Mouse (Mus musculus): ENCODE data around the gene Gja8. TPM values are rescaled to one million over a fixed set of nuclear protein-coding genes. Genes with fewer than 3 reads are reported as not detected.

The Gja8 gene
- not detected for polyA plus RNA-seq (2017; shearing (Covaris generic))

DNA sequence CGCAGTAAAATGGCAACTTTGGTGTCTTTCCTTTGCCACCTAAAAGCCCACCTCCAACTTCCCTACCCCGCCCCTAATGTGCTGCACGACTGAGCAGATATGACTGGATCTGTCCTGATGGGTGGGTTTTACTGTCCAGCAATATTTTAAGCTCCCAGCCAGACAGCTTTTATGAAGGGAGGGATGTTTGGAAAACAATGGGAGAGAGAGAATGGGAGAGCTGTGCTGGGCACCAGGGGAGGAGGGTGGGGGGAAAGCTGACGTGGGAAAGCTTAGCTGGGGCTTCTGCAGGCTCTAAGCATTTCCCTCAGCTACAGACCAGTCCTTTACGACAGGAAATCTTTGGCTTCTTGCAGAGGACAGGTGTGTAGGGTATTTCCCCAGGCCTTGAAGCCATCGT is at the start of gene Gja8:
Gja8 (minus strand) TSS at position 101 of the 400 bp plus-strand sequence.
- no peak for ATAC-seq

DNA sequence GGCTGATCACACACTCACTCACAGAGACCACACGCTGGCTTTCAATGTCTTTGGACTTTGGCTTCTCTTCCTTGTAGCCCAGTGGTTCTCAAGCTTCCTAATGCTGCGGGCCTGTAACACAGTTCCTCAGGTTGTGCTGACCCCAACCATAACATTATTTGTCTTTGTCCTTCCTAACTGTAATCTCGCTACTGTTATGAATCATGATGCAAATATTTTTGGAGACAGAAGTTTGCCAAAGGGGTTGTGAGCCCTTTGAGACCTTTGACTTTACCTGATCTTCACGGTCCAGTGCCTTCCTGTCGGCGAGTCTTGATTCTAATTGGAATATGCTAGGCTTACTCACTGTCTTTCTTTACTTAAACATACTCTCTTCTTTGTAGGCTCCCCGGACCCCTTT is 48.6 kb upstream of the Gja8 start:
- ATAC-seq, result no peak

DNA sequence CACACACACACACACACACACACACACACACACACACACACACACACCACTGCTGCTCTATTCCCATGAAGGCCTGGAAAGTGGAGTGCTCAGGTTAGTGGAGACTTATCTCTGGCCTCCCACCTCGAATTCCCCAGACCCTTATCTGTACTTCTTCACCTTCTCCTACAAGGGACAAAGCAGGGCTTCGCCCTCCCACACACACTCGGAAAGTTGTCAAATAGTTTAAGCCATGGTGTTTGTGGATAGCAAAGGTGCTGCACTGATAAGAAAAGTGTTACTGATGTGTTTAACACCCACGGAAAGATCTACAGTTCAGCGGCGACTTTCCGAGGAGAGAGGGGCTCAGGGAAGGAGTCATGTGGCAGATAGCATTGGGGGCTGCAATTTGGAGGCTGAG is 45.2 kb upstream of the Gja8 start:
- no peak for ATAC-seq

DNA sequence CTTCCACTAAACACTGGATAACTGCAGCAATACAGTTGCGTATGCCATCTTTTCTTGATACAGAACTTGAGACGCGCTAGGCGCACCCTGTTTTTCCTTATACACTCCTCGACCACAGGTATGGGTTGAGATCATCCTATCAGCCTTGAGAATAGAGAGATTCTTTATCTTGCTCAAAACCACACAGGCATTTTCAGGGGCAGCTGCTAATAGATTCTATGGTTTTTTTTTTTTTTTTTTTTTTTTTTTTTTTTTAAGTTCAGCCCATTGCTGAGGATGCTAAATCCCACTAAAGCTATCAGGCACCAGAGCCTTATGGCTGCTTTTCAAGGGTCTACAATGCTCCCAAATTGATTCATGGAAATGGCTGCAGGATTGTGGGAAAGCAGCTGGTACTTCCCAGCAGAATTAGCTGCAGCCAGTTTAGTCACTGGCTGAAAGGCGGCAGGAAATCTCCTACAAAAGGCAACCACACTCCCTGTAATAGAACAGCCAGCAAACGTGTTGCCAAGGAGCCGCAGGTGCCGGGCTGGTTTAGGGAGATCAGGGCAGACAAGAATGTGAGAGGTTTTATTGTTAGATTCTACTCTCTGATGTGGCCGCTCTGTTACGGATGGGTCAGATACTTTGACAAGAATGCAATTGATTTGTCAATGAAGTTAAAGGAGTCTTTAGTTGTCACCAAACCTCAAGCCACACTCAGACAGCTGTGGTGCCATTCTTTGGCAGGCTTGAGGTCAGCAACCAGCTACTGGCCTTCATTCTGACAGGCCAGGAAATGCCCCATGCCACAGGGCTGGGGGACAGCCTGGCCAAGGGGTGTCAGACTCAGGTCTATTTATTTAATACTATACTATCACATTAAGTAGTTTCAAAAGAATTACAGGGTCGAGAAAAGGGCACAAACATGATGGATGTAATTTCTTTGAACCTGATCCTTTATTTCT is 37.5 kb upstream of the Gja8 start:
- no peak for ATAC-seq

DNA sequence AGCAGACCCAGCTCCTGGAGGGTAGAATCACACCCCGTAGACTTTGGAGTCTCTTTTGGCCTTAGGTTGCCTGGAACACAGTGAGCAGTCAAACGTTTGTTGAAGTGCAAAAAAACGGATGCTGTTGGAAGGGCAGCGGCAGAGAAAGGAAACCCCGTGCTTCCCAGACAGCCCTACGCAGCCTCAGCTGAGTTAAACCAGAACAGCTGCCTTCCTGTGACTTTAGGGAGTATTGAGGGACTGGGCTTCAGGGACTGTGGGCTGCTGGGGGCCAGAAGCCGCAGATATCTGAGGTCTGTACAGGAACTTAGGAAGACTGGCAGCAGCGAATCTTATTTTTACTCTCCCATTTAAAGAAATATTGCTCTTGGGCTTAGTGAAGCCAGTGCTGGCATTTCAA is 34.8 kb upstream of the Gja8 start:
- no peak for ATAC-seq

DNA sequence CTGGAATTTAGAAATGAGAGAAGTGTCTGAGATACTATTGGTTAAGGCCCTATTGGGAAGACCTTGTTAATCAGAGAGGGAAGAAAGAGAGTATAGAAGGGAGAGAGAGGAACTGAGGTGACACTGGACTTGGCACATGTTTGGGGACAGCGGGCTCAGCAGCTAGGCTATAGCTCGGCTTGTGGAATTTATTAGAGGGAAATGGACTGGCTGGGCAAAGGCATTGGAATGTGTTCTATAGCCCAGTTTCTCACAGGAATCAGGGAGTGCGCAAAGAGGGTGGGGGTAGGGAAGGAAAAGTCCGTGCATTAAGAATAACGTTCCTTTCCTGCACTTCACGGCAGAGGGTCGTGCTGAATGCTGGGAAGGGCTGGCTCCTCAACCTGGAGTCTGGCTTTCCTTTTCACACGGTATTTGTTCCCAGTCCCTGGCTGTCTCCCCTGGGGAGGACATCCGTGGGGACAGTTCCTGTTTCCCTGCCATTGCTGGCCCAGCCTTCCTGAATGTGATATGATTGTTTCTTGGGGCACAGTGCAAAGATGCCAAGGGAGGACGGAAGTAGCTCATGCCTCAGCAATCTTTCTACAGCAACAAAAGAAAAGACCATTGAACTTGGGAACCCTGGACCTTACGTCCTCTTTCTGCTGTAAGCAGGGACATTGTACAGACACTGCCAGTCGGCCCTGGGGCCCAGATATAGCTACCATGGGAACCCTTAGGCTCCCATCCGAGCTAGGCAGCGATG is 27.8 kb upstream of the Gja8 start:
- ATAC-seq, result no peak

DNA sequence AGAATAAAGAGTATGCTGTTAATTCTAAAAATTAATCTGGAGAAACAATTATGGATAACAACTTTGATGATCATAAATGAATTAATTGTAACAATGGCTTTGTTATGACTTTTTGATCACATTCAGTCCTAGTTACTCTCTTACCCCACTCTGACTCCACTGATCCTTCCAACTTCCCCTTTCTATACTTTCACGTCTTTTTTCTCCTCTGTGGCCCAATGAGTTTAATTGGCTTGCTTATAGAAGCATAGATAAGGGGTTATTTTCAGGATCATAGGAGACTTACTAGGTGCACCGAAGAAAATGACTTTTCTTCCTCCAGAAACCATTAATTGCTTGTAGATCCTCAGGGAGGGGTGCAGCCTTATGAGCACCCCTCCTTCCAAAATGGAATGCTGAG is 16.9 kb upstream of the Gja8 start:
- ATAC-seq, result no peak

DNA sequence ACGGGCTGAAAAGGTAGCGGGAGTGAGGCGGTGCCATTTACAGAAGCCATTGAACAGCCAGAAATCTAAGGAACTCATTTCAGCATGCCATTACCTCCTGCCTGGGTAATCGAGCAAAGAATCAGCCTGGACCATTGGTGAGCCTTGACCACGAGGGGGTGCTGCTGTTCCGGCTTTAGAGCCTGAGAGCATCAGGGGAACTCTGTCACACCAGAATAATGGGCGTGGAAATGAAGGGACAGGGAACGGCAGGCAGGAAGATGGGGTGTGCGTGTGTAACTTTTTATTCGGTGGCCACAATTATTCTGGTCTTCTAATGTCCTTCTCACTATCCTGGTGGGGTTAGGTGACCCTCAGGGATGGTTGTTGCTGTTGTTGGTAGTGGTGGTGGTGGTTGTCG is 12.9 kb upstream of the Gja8 start:
- peak; percentile 65 for ATAC-seq

DNA sequence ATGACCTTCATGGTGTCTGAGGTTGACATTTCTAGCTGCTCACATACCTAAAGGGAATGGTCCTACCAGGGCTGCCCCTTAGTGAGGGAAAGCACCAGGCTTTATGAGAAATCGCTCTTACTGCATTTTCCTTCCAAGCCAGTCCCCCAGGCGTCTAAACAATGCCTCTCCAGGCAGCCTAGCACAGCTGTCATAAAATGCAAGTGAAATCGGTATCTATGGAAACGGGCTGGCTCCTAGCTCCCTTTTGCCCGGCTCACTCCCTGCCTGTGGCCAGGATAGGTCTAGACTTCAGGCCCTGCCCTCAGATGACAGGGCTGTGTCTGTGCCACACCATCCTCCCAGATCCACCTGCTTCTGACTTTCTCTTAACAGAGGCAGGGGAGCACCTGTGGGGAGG is 11.8 kb upstream of the Gja8 start:
- ATAC-seq, result no peak

DNA sequence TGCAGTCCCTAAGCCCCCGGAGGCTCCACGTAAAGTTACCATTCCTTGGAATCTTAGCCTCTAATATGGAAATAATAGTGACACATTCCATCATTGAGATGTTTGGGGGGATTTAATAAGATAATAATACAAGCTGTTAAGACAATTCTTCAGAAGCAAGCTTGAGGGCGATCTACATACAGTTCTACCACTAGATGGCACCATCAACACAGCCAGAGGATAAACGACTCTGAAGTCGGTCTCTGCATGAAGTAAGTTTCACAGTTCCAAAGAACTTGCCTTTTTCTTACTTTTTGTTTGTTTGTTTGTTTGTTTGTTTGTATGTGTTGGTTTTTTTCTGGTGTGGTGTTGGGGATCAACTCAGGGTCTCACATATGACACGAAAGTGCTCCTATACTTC is 10.4 kb upstream of the Gja8 start:
- peak; percentile 67 for ATAC-seq

DNA sequence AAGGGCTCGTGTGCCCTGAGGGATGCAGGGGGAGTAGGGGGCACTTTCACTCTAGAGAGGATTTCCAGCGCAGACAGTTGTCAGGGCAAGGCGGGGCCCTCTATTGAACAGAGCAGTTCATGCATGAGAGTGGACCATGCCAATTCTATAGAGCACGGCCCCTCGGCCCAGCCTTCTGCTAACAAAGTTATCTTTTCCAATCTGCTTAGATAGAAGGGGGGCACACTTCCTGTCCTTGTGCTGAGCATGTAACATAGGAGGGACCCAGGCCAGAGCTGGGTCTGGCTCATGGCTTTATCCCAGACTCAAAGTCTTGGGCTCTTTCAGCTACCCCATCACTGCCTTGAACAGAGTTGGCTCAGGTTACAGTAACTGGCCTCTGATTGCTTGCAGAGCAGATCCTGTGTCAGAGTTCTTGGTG is 5.5 kb upstream of the Gja8 start:
- no peak for ATAC-seq

DNA sequence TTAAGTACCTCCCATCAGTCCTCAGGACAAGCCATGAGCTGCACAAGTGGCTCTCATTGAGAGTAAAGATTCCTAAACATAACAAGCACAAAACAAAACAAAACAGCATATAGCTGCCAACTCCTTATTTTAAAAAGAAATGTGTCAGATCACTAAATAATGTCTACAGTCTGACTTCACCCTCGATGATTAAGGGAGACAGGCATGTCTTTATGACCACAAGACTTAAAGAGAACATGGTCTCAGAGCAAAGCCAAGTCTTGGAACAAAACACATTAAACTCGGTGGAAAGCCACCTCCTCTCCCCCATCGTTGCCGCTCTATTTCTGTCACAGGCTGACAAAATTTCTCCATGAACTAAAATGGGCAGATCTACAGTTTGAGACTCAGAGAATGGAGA is 1.2 kb downstream of the Gja8 start:
- ATAC-seq, result no peak

DNA sequence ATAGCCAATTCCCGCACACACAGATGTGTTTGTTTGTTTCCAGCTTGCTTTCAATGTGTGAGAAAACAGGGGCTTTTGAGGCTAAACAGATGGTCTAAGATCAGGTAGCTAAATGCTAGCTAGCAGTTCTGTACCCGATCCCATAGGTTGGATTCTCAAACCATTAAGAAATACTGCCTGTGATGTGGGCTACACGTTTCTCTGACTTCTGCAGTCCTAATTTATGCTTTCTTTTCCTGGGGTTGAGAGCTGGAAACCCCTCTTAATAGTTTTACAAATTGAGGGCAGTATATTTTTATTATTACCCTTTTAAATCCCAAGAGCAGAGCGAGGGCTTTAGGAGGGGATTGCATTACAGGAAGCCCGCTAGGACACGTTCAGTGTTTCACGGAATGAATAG is 4.8 kb downstream of the Gja8 start:
- ATAC-seq, result no peak

DNA sequence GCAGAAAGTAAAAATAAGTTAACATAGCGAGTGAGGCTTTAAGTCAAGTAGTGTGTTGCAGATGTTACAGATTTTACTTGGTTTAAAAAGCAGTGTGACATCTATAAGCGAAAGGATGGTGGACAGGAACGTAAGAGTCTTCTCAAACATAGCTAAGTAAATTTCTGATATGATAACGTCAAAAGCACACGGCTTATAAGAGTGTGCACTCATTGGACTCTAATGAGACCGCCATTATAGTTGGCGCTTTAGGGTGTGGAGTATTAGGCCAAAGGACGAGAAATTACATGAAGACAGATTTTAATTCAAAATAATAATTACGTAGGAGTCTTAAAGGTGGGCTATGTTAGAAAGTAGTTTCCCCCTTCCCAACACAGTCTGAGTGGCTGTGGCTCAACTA is 20.2 kb downstream of the Gja8 start:
- no peak for ATAC-seq

DNA sequence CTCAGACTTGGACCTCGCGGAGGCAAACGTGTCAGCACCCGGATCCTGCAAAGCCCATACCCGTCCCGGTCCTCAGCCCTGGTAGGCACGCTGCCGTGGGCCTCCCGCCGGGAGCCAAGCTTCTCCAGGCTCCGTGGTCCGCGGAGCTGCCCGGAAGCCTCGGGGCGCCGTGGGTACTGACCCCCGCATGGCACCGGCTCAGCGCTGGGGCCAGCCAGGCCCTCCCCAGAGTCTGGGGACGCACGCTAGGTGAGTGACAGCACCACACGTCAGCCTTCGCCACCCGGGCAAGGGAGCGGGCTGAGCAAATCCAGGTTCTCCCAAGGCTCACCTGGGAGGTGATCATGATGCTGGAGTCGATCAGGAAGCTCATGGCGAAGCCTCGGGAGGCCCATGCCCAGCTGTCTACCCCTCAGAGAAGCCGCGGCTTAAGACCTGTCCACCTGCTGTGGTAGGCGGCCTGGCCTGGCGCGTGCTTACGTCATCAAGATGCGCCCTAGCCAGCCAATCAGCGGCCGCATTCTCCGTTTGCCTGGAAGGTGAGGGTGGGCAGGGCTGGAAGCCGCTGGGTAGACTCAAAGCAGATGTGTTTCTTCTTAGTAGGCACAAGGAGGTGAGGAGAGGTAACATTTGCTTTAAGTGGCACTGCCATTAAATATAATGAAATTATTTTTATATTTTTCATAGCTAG is 20.8 kb downstream of the Gja8 start, which contains the start of gene Gpr89:
Gpr89 (minus strand) TSS at position 496 of the 691 bp plus-strand sequence.
- peak; percentile 95 for ATAC-seq

DNA sequence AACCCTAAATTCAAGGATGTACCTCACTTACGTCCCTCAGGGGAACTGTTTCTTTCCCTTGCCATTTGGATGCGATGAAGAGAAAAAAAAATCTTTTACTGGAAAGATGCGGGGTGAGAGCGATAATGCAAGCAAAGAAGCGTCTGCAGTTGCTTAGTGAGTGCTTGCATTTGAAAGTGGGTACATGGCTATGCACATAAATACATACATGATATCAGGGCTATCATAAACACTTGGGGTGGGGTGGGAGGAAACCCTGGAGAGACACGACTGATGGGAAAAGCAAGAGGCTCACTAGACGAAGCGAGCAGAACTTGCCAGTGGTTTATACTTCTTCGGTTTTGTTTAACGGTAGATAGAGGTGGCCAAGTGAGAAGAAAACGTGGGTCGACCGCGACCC is 21.4 kb downstream of the Gja8 start, which contains the start of gene Gja5:
Gja5 (plus strand) TSS at position 301 of the 400 bp plus-strand sequence.
- no peak for ATAC-seq

DNA sequence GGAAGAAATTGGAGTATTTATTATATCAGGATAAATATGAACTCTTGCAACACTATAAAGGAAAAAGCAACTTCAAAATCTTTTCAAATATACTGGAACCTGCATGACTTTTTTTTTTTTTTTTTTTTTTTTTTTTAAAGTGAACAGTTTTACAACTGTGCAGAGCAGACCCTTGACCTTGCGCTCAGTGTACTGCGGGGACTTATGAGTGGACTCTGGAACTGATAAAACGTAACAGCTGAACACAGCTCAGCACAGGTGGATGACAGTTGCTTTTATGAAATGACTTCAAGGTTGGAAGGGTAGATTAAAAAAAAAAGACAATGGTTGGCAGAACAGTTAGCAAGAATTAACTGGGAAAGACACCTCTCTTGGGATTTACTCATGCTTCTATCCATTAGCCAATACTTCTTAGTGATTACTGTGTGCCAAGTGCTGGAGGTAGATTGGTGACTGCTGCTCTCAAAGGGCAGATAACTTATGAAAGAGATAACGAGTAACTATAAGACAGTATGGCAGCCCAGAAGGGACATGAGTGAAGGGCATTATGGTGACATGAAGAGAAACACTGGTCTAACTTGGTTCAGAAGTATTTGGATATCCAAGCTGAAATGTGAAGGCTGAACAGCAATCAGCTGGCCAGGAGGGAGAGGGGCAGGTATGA is 23.4 kb downstream of the Gja8 start:
- no peak for ATAC-seq

DNA sequence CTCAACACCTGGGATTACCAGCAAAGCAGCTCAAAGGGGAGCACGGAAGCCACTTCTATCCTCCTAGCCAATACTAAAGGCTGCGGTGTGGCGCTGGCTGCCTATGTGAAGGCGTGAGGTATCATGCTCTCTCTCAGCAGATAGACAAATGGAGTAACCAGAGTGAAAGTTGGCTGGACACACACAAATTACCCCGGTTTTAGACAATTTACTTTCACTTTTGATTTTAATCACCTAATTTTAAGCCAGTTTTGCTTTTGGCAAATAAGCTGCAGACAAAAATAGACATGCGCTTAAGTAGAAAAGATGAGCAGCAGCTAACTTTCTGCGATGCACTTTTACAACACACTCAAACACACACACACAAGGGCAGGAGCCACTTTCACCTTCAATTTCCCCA is 42.1 kb downstream of the Gja8 start:
- ATAC-seq, result peak; percentile 11

DNA sequence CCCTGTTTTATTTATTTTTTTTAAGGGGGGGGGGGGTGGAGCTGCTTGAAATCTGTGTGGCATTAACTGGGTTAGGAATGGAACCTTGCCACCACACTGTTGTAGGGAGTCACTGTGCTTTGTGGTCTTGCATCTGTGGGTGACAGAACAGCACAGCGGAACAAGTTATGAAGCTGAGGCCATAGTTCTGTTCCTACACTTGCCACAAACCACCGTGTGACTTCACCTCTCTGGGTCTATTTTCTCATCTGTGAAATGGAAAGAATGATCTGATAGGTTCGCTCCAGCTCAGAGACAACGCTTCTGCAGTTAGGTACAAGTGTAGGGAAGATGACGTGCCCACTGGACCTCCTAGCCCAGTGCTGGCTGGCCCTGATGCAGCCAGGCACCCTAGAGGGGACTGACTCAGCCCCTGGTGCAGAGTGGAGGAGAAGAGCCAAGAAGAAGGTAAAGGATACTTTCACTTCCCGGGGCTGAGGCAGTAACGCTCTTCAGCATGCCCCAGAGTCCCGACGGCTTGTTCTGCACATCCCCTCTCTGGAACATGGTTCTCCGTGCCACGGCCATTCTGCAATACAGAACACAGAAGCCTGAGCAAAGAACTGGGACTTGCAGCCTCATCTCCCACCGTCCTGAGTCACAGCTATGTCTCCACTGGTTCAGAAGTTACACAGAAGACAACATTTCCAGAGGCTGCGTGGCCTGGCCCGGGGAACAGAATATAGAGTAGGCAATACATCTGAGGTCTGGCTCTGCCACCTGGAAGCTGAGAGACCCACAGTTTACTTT is 43.6 kb downstream of the Gja8 start:
- ATAC-seq, result peak; percentile 53

DNA sequence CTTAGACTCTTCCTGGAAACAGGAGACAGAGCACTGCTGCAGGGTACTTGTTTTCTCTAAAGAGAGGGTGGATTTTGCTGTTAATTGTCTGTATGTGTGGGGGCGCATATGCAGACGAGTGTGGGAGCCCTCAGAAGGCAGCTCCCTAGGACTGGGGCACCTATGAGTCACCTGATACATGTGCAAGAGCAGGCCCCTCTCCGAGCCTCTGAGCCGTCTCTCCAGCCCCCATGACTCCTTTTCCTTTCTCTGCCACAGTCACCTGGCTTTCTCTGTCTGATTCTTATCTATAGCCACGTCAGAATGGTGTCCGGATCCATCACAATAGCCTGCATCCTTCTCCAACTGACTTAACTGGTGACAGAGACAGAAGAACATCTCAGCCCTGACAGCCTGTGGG is 44.3 kb downstream of the Gja8 start:
- peak; percentile 59 for ATAC-seq

DNA sequence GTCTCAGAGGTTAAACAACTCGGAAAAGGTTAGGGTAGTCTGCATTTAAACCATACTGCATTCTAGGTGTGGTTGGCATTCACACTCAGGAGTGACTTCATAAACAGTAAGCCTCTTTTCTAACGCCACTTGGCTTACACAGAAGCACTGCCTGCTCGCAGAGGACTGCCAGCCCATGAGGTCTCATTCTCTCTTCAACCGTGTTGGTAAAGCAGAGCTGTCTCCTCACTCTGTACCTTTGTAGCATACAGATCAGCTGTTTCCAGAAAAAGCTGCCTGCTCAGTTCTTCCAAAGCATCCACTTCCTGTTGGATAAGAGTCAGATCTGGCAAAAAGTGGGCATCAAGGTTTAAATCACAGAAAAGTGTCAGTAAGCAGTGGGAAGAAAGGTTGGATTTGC is 45.4 kb downstream of the Gja8 start:
- ATAC-seq, result no peak

DNA sequence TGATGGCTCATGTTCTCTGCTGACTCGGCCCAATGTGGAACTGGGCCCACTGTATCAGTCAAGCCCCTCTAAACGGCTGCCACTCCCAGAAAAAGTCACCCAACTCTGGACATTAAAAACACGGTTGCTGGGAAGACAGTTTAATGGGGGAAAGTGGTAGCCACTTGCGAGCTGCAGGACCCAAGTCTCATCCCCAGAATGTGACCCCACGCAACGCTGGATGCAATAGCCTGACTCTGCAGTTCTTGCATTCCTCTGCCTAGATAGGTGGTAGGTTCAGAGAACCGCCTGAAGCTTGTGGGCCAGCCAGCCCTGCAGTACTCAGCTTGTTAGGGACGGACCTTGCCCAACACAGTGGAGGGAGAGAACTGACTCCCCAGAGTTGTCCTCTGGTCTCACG is 46.3 kb downstream of the Gja8 start:
- ATAC-seq, result no peak
